Mouse (Mus musculus) bone marrow macrophage, adult 2 months (primary cell): Measurements from ENCODE around the gene Plac8.

Source experiments
- CTCF ChIP-seq: IDR thresholded peaks from 2 replicates; pipeline ENCODE4 v1.5.1; 2012; ENCODE audit warnings: low read depth, mild to moderate bottlenecking, low read length, moderate library complexity
- POLR2A ChIP-seq: IDR thresholded peaks from 2 replicates; pipeline ENCODE4 v1.6.1; 2012; ENCODE audit warnings: mild to moderate bottlenecking, low read depth, low read length, borderline replicate concordance

- no peak for TF ChIP-seq POLR2A
- no peak for TF ChIP-seq CTCF
Observed at GRCm38 (mm10) chr5:100578863-100579411, 6.9 kb upstream of the Plac8 start.
